Mouse (Mus musculus) CH12F3 (cell line): ENCODE data around the gene Commd8.

Experiments used
- in situ Hi-C: fragments of 300-500 bp; cut with MboI; formaldehyde crosslinking; loops from 2 replicates; pipeline ENCODE4 v1.14.3; 2020; ENCODE audit warnings: low sequenced_read_pairs

Commd8 gene

GRCm38 (mm10) chr5:72167594-72168284 lies at the start of gene Commd8:
Commd8 (minus strand) TSS chr5:72168189.
- in situ Hi-C loops, result no loop called here

- in situ Hi-C loops, result no loop called here
These were observed 43.8 kb upstream of the Commd8 start for GRCm38 (mm10) chr5:72211741-72212140.

GRCm38 (mm10) chr5:72210812-72211139 lies 42.8 kb upstream of the Commd8 start:
- in situ Hi-C loops, result no loop called here

- in situ Hi-C loops, result no loop called here
These were observed 42.3 kb upstream of the Commd8 start for GRCm38 (mm10) chr5:72210123-72210811.

- in situ Hi-C loops, result no loop called here
These were observed 40.5 kb upstream of the Commd8 start for GRCm38 (mm10) chr5:72208515-72208914.

- in situ Hi-C loops, result no loop called here
These were observed 37.3 kb upstream of the Commd8 start for GRCm38 (mm10) chr5:72205271-72205670.

- in situ Hi-C loops, result no loop called here
These were observed 36.5 kb upstream of the Commd8 start for GRCm38 (mm10) chr5:72204507-72204906.

GRCm38 (mm10) chr5:72203734-72204073 lies 35.7 kb upstream of the Commd8 start:
- in situ Hi-C loops, result no loop called here

GRCm38 (mm10) chr5:72203028-72203733 lies 35.2 kb upstream of the Commd8 start:
- in situ Hi-C loops, result no loop called here

- in situ Hi-C loops, result no loop called here
These were observed 34.0 kb upstream of the Commd8 start for GRCm38 (mm10) chr5:72202016-72202415.

GRCm38 (mm10) chr5:72201600-72201999 lies 33.6 kb upstream of the Commd8 start:
- in situ Hi-C loops, result no loop called here

- in situ Hi-C loops, result no loop called here
These were observed 27.5 kb upstream of the Commd8 start for GRCm38 (mm10) chr5:72195442-72195841.

- in situ Hi-C loops, result no loop called here
These were observed 23.9 kb upstream of the Commd8 start for GRCm38 (mm10) chr5:72191932-72192331.

GRCm38 (mm10) chr5:72191154-72191553 lies 23.2 kb upstream of the Commd8 start:
- in situ Hi-C loops, result no loop called here

GRCm38 (mm10) chr5:72184437-72185100 lies 16.6 kb upstream of the Commd8 start:
- in situ Hi-C loops, result no loop called here

- in situ Hi-C loops, result no loop called here
These were observed 15.9 kb upstream of the Commd8 start for GRCm38 (mm10) chr5:72183929-72184328.

- in situ Hi-C loops, result no loop called here
These were observed 14.8 kb upstream of the Commd8 start for GRCm38 (mm10) chr5:72182804-72183203.

GRCm38 (mm10) chr5:72181194-72181593 lies 13.2 kb upstream of the Commd8 start:
- in situ Hi-C loops, result no loop called here

GRCm38 (mm10) chr5:72175530-72175929 lies 7.5 kb upstream of the Commd8 start:
- in situ Hi-C loops, result loop anchor here (10.0 kb wide), 1 partner anchor 89 kb away; no protein-coding TSS in a partner anchor

GRCm38 (mm10) chr5:72175050-72175449 lies 7.1 kb upstream of the Commd8 start:
- in situ Hi-C loops, result loop anchor here (10.0 kb wide), 1 partner anchor 90 kb away; no protein-coding TSS in a partner anchor

GRCm38 (mm10) chr5:72173521-72173920 lies 5.5 kb upstream of the Commd8 start:
- in situ Hi-C loops, result loop anchor here (10.0 kb wide), 1 partner anchor 91 kb away; no protein-coding TSS in a partner anchor
